Mouse (Mus musculus) midbrain, embryonic 11.5 days (tissue): ENCODE results near the gene Nos3. TPM values are rescaled to one million over a fixed set of nuclear protein-coding genes. Genes with fewer than 3 reads are reported as not detected.

Experiments
- ATAC-seq: fragments of 200-750 bp; cut with Nextera tagmentation; 2 replicates; pipeline ENCODE4 v1.8.0; 2017; ENCODE audit warnings: moderate TSS enrichment, moderate library complexity; ENCODE audit not compliant: low FRiP score
- DNase-seq: peaks from one replicate; pipeline ENCODE4 v3.0.0; 2015; ENCODE audit warnings: low spot score; ENCODE audit errors: missing footprints
- H3K27ac ChIP-seq: fragments of 300-500 bp; sonication (generic); 2 replicates; pipeline ENCODE4 v1.5.1; 2014; ENCODE audit warnings: low read depth, low read length
- H3K27me3 ChIP-seq: fragments of 300-500 bp; sonication (generic); 2 replicates; pipeline ENCODE4 v1.6.1; 2014; ENCODE audit warnings: mild to moderate bottlenecking, low read length, moderate library complexity, mixed read lengths; ENCODE audit not compliant: control insufficient read depth, insufficient read depth
- H3K36me3 ChIP-seq: fragments of 300-500 bp; sonication (generic); 2 replicates; pipeline ENCODE4 v1.6.1; 2014; ENCODE audit warnings: mild to moderate bottlenecking, low read length, moderate library complexity, mixed read lengths; ENCODE audit not compliant: control insufficient read depth, insufficient read depth
- H3K4me1 ChIP-seq: fragments of 300-500 bp; sonication (generic); 2 replicates; pipeline ENCODE4 v1.6.1; 2014; ENCODE audit warnings: low read length; ENCODE audit not compliant: control insufficient read depth, insufficient read depth
- H3K4me2 ChIP-seq: fragments of 300-500 bp; sonication (generic); 2 replicates; pipeline ENCODE4 v1.6.1; 2014; ENCODE audit warnings: mild to moderate bottlenecking, moderate library complexity
- H3K4me3 ChIP-seq: fragments of 300-500 bp; sonication (generic); 2 replicates; pipeline ENCODE4 v1.5.1; 2014; ENCODE audit warnings: low read depth, low read length
- H3K9ac ChIP-seq: fragments of 300-500 bp; sonication (generic); 2 replicates; pipeline ENCODE4 v1.6.1; 2014; ENCODE audit warnings: low read length
- H3K9me3 ChIP-seq: fragments of 300-500 bp; sonication (generic); 2 replicates; pipeline ENCODE4 v1.6.1; 2016; ENCODE audit warnings: low read length; ENCODE audit not compliant: control insufficient read depth
- WGBS: fragments of 180-500 bp; shearing (Covaris S2); extraction: QIAGEN DNeasy Blood & Tissue Kit; methylation state at CpG from one replicate; pipeline ENCODE4 v1.1.7; 2014; 5-methylcytosine and 5-hydroxymethylcytosine counted together
- polyA plus RNA-seq: library from polyadenylated mRNA; unstranded; fragments of >200 nt; fragmentation: Nextera tagmentation; extraction: Ambion mirVana; gene quantifications from 2 replicates; pipeline ENCODE4 v1.2.1, GENCODE M21; 2014

Nos3 gene
- 4.9 and 5.5 TPM in 2 replicates for polyA plus RNA-seq

- Histone ChIP-seq H3K4me2 (no peak within 1 kb of the TSS), H3K4me1 (no peaks in the 10 kb centered on the region; the same call in 1 of the 2 replicates), H3K4me3 (no peak within 1 kb of the TSS), H3K27ac (no peak within 1 kb of the TSS), H3K9ac (no peak within 1 kb of the TSS), H3K36me3 (no peaks in the 10 kb centered on the region), H3K9me3 (no peaks in the 10 kb centered on the region), H3K27me3 (no peaks in the 10 kb centered on the region)
- WGBS, result 32% methylated on average over 12 of the region's 12 CpGs
- no peak for DNase-seq
- ATAC-seq, result no peak
Observed at GRCm38 (mm10) chr5:24364508-24364907, at the start of gene Nos3. Gene Nos3 (plus strand): TSS chr5:24364810.

GRCm38 (mm10) chr5:24319776-24320466 is 44.7 kb upstream of the Nos3 start:
- no peaks in the 10 kb centered on the region for H3K9me3 ChIP-seq
- peak overlapping the region; percentile 4; the same call in 1 of the 2 replicates for H3K4me3 ChIP-seq
- H3K4me2 ChIP-seq, result peak overlapping the region; percentile 16
- 0 out of 2 replicates have a peak, but pooled peaks cover under 1% of the 10 kb centered on the region for H3K27me3 ChIP-seq
- peak; percentile 93 for DNase-seq
- ATAC-seq, result no peak
- peaks cover 32% of the 10 kb centered on the region for H3K4me1 ChIP-seq
- 10% methylated on average over 13 of the region's 13 CpGs for WGBS
- peak overlapping the region; percentile 20 for H3K9ac ChIP-seq
- H3K27ac ChIP-seq, result no peak overlapping the region
- H3K36me3 ChIP-seq, result peaks cover 2% of the 10 kb centered on the region; the same call in 1 of the 2 replicates

- Histone ChIP-seq H3K9me3 (no peaks in the 10 kb centered on the region), H3K27ac (no peak overlapping the region), H3K36me3 (peaks cover 6% of the 10 kb centered on the region; the same call in 1 of the 2 replicates), H3K27me3 (peaks cover 2% of the 10 kb centered on the region; the same call in 1 of the 2 replicates), H3K4me2 (peak overlapping the region; percentile 16), H3K4me1 (peaks cover 32% of the 10 kb centered on the region), H3K9ac (peak overlapping the region; percentile 14), H3K4me3 (peak overlapping the region; percentile 4; the same call in 1 of the 2 replicates)
- DNase-seq (no peak), ATAC-seq (no peak)
- 30% methylated on average over 6 of the region's 6 CpGs for WGBS
Observed at GRCm38 (mm10) chr5:24320467-24320813, 44.2 kb upstream of the Nos3 start.

- 0 out of 2 replicates have a peak overlapping the region, but pooled peaks have one; percentile 2 for H3K27ac ChIP-seq
- peak overlapping the region; percentile 61 for H3K4me2 ChIP-seq
- DNase-seq (peak; percentile 90), ATAC-seq (no peak)
- peaks cover 32% of the 10 kb centered on the region for H3K4me1 ChIP-seq
- no peaks in the 10 kb centered on the region for H3K9me3 ChIP-seq
- H3K9ac ChIP-seq, result peak overlapping the region; percentile 88
- H3K36me3 ChIP-seq, result peaks cover 8% of the 10 kb centered on the region; the same call in 1 of the 2 replicates
- 47% methylated on average over 5 of the region's 5 CpGs for WGBS
- peaks cover 2% of the 10 kb centered on the region; the same call in 1 of the 2 replicates for H3K27me3 ChIP-seq
- H3K4me3 ChIP-seq, result peak overlapping the region; percentile 33
Observed at GRCm38 (mm10) chr5:24320894-24321293, 43.7 kb upstream of the Nos3 start.

GRCm38 (mm10) chr5:24321711-24322682 is 42.6 kb upstream of the Nos3 start:
- ATAC-seq (peak; percentile 90), DNase-seq (peak; percentile 95)
- peaks cover 2% of the 10 kb centered on the region; the same call in 1 of the 2 replicates for H3K27me3 ChIP-seq
- peak overlapping the region; percentile 88 for H3K9ac ChIP-seq
- WGBS, result 4% methylated on average over 22 of the region's 22 CpGs
- peaks cover 8% of the 10 kb centered on the region; the same call in 1 of the 2 replicates for H3K36me3 ChIP-seq
- H3K4me3 ChIP-seq, result peak overlapping the region; percentile 33
- H3K4me2 ChIP-seq, result peak overlapping the region; percentile 61
- H3K9me3 ChIP-seq, result no peaks in the 10 kb centered on the region
- H3K4me1 ChIP-seq, result peaks cover 32% of the 10 kb centered on the region
- H3K27ac ChIP-seq, result peak overlapping the region; percentile 88

GRCm38 (mm10) chr5:24325251-24325650 is 39.4 kb upstream of the Nos3 start:
- H3K9ac ChIP-seq, result no peak overlapping the region
- no peak overlapping the region for H3K27ac ChIP-seq
- H3K4me2 ChIP-seq, result no peak overlapping the region
- no peaks in the 10 kb centered on the region for H3K9me3 ChIP-seq
- H3K4me3 ChIP-seq, result no peak overlapping the region
- peaks cover 8% of the 10 kb centered on the region; the same call in 1 of the 2 replicates for H3K36me3 ChIP-seq
- H3K27me3 ChIP-seq, result peaks cover 2% of the 10 kb centered on the region; the same call in 1 of the 2 replicates
- WGBS, result 50% methylated on average over 14 of the region's 14 CpGs
- peaks cover 44% of the 10 kb centered on the region for H3K4me1 ChIP-seq
- ATAC-seq (no peak), DNase-seq (no peak)

GRCm38 (mm10) chr5:24326166-24326841 is 38.3 kb upstream of the Nos3 start:
- ATAC-seq (no peak), DNase-seq (no peak)
- Histone ChIP-seq H3K27ac (no peak overlapping the region), H3K4me2 (no peak overlapping the region), H3K27me3 (peaks cover 2% of the 10 kb centered on the region; the same call in 1 of the 2 replicates), H3K9me3 (no peaks in the 10 kb centered on the region), H3K4me1 (peaks cover 33% of the 10 kb centered on the region), H3K36me3 (peaks cover 8% of the 10 kb centered on the region; the same call in 1 of the 2 replicates), H3K4me3 (no peak overlapping the region), H3K9ac (no peak overlapping the region)
- WGBS, result 90% methylated on average over 15 of the region's 15 CpGs

GRCm38 (mm10) chr5:24326842-24327417 is 37.7 kb upstream of the Nos3 start:
- peaks cover 2% of the 10 kb centered on the region; the same call in 1 of the 2 replicates for H3K27me3 ChIP-seq
- no peak overlapping the region for H3K4me3 ChIP-seq
- H3K4me2 ChIP-seq, result no peak overlapping the region
- no peaks in the 10 kb centered on the region for H3K9me3 ChIP-seq
- 79% methylated on average over 4 of the region's 4 CpGs for WGBS
- DNase-seq (no peak), ATAC-seq (no peak)
- H3K9ac ChIP-seq, result no peak overlapping the region
- H3K36me3 ChIP-seq, result peaks cover 8% of the 10 kb centered on the region; the same call in 1 of the 2 replicates
- H3K4me1 ChIP-seq, result peaks cover 27% of the 10 kb centered on the region
- no peak overlapping the region for H3K27ac ChIP-seq
